Mouse (Mus musculus) ES-E14 (cell line): ENCODE measurements around the gene Mrc1.

Source experiments
- MAFK ChIP-seq: IDR thresholded peaks from 2 replicates; pipeline ENCODE4 v1.6.1; 2014; ENCODE audit warnings: mild to moderate bottlenecking, low read depth, low read length, inconsistent platforms; ENCODE audit not compliant: insufficient read depth
- ZNF384 ChIP-seq: IDR thresholded peaks from 2 replicates; pipeline ENCODE4 v1.6.1; 2012; ENCODE audit warnings: low read depth, low read length, inconsistent platforms

DNA sequence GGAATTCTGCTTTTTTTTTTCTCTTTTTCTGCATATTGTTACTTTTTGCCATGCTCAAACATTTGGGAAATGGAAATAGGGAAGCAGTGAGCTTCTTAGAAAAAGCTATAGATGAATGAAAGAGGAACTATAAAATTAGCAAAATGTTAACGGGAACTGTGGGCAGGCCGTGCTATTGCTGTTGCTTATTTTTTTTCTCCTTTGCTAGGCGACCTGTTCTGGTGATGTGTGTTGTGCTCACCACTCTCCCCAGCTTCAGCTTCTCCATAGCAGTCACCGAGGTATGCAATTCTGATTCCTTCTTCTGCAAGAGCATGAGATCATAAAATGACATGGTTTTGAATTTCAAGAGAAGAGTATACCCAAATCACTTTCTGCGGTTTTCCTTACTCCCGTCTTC lies 37.1 kb upstream of the Mrc1 start:
- TF ChIP-seq ZNF384 (no peak), MAFK (no peak)
